Mouse (Mus musculus) gastrocnemius, adult 18-20 months (tissue): Measurements from ENCODE around the gene Was. TPM values are rescaled to one million over a fixed set of nuclear protein-coding genes. Genes with fewer than 3 reads are reported as not detected.
"Not testable (repeated sequence)": the region's sequence is repeated elsewhere in the genome, so short reads cannot be mapped to it uniquely, and the experiment has no call there.

Source experiments
- DNase-seq: peaks from one replicate; pipeline ENCODE4 v3.0.0; 2021; ENCODE audit warnings: low spot score
- long read RNA-seq, 2 experiments: library from polyadenylated mRNA; stranded (forward); transcript quantifications; one replicate each; pipeline ENCODE4 v2.0.0; 2021
- total RNA-seq, 2 experiments: library from RNA; stranded (reverse); gene quantifications; 2 replicates each; pipeline ENCODE4 v1.2.3; 2021

Gene Was
- under 1 TPM; 0.21 to 0.52 TPM for total RNA-seq
- long read RNA-seq, experiment 1, partial matches to known transcripts = 0 of 2 reads
- long read RNA-seq, experiment 1, other reads (novel, unspliced or antisense) = 0 of 2 reads
- long read RNA-seq, experiment 2 = 0 reads

- peak; percentile 2 for DNase-seq
Measured at GRCm38 (mm10) chrX:8090346-8090953, at the start of gene Was. Was (minus strand) TSS chrX:8090498.

- no peak for DNase-seq
Measured at GRCm38 (mm10) chrX:8139480-8139879, 49.2 kb upstream of the Was start.

GRCm38 (mm10) chrX:8135886-8136285 is 45.6 kb upstream of the Was start:
- DNase-seq = no peak

GRCm38 (mm10) chrX:8132017-8132976 is 42.0 kb upstream of the Was start, which contains the start of gene Wdr13:
Wdr13 (minus strand) TSS chrX:8132892.
- peak; percentile 88 for DNase-seq

GRCm38 (mm10) chrX:8131393-8131792 is 41.1 kb upstream of the Was start:
- no peak for DNase-seq

GRCm38 (mm10) chrX:8125235-8125634 is 34.9 kb upstream of the Was start:
- no peak for DNase-seq

- no peak for DNase-seq
Measured at GRCm38 (mm10) chrX:8123821-8124470, 33.6 kb upstream of the Was start.

- no peak for DNase-seq
Measured at GRCm38 (mm10) chrX:8117264-8117663, 27.0 kb upstream of the Was start.

- no peak for DNase-seq
Measured at GRCm38 (mm10) chrX:8115275-8115674, 25.0 kb upstream of the Was start.

GRCm38 (mm10) chrX:8105019-8105418 is 14.7 kb upstream of the Was start:
- no peak for DNase-seq

- no peak for DNase-seq
Measured at GRCm38 (mm10) chrX:8102213-8102668, 11.9 kb upstream of the Was start.

- DNase-seq = no peak
Measured at GRCm38 (mm10) chrX:8101017-8101416, 10.7 kb upstream of the Was start.

- no peak for DNase-seq
Measured at GRCm38 (mm10) chrX:8099435-8099834, 9.1 kb upstream of the Was start.

GRCm38 (mm10) chrX:8096787-8097242 is 6.5 kb upstream of the Was start:
- DNase-seq = peak; percentile 96

GRCm38 (mm10) chrX:8096068-8096786 is 5.9 kb upstream of the Was start:
- peak; percentile 77 for DNase-seq

GRCm38 (mm10) chrX:8095546-8095945 is 5.2 kb upstream of the Was start:
- no peak for DNase-seq

- DNase-seq = not testable (repeated sequence)
Measured at GRCm38 (mm10) chrX:8090954-8091347, 653 bp upstream of the Was start.

- DNase-seq = no peak
Measured at GRCm38 (mm10) chrX:8089746-8090145, 552 bp downstream of the Was start.

GRCm38 (mm10) chrX:8085611-8086010 is 4.7 kb downstream of the Was start:
- no peak for DNase-seq

- DNase-seq = no peak
Measured at GRCm38 (mm10) chrX:8084771-8085259, 5.5 kb downstream of the Was start.

GRCm38 (mm10) chrX:8075104-8075503 is 15.2 kb downstream of the Was start:
- DNase-seq = no peak
